Mouse (Mus musculus): Measurements from ENCODE around the gene Faah. TPM values are rescaled to one million over a fixed set of nuclear protein-coding genes. Genes with fewer than 3 reads are reported as not detected.

Faah gene
- polyA plus RNA-seq (2015; fragmentation: Nextera tagmentation; extraction: Ambion mirVana): 20.8 and 23.0 TPM in 2 replicates

GRCm38 (mm10) chr4:116017902-116018746 is at the start of gene Faah:
TSS of gene Faah (minus strand) at chr4:116017926.

GRCm38 (mm10) chr4:116053399-116053961 is 35.8 kb upstream of the Faah start, which contains the start of gene Nsun4:
TSS of gene Nsun4 (minus strand) at chr4:116053876.

GRCm38 (mm10) chr4:115939295-115940102 is 78.2 kb downstream of the Faah start, which contains the start of gene Dmbx1:
TSS of gene Dmbx1 (minus strand) at chr4:115939926.

Other genes starting within 250 kb of the Faah start
- 0.19 and 0.70 TPM in 2 replicates for gene Tex38, start 236.9 kb downstream of the Faah start, polyA plus RNA-seq (2015; fragmentation: Nextera tagmentation; extraction: Ambion mirVana)
- gene Atpaf1, start 233.1 kb downstream of the Faah start, polyA plus RNA-seq (2015; fragmentation: Nextera tagmentation; extraction: Ambion mirVana): 45.7 and 52.1 TPM in 2 replicates
- 4.8 and 7.3 TPM in 2 replicates for gene Mob3c, start 189.8 kb downstream of the Faah start, polyA plus RNA-seq (2015; fragmentation: Nextera tagmentation; extraction: Ambion mirVana)
- 24.3 and 25.2 TPM in 2 replicates for gene Mknk1, start 178.7 kb downstream of the Faah start, polyA plus RNA-seq (2015; fragmentation: Nextera tagmentation; extraction: Ambion mirVana)
- 0.36 and 0.41 TPM in 2 replicates for gene Kncn, start 133.5 kb downstream of the Faah start, polyA plus RNA-seq (2015; fragmentation: Nextera tagmentation; extraction: Ambion mirVana)
- 0.89 and 1.5 TPM in 2 replicates for gene 6430628N08Rik, start 127.3 kb downstream of the Faah start, polyA plus RNA-seq (2015; fragmentation: Nextera tagmentation; extraction: Ambion mirVana)
- gene Dmbx1, start 78.0 kb downstream of the Faah start, polyA plus RNA-seq (2015; fragmentation: Nextera tagmentation; extraction: Ambion mirVana): 0.65 and 0.90 TPM in 2 replicates
- gene Nsun4, start 36.0 kb upstream of the Faah start, polyA plus RNA-seq (2015; fragmentation: Nextera tagmentation; extraction: Ambion mirVana): 10.6 TPM in 2 replicates
- gene Uqcrh, start 57.1 kb upstream of the Faah start, polyA plus RNA-seq (2015; fragmentation: Nextera tagmentation; extraction: Ambion mirVana): 626 and 669 TPM in 2 replicates
- gene Lrrc41, start 57.3 kb upstream of the Faah start, polyA plus RNA-seq (2015; fragmentation: Nextera tagmentation; extraction: Ambion mirVana): 59.8 and 62.6 TPM in 2 replicates
- 3.0 and 3.4 TPM in 2 replicates for gene Rad54l, start 105.8 kb upstream of the Faah start, polyA plus RNA-seq (2015; fragmentation: Nextera tagmentation; extraction: Ambion mirVana)
- gene Pomgnt1, start 105.9 kb upstream of the Faah start, polyA plus RNA-seq (2015; fragmentation: Nextera tagmentation; extraction: Ambion mirVana): 63.2 and 71.4 TPM in 2 replicates
- gene Lurap1, start 133.4 kb upstream of the Faah start, polyA plus RNA-seq (2015; fragmentation: Nextera tagmentation; extraction: Ambion mirVana): 5.2 and 6.1 TPM in 2 replicates
- gene Tspan1, start 149.7 kb upstream of the Faah start, polyA plus RNA-seq (2015; fragmentation: Nextera tagmentation; extraction: Ambion mirVana): 0.43 TPM in 1 of 2 replicates, not detected in the other
- gene 1700042G07Rik, start 155.4 kb upstream of the Faah start, polyA plus RNA-seq (2015; fragmentation: Nextera tagmentation; extraction: Ambion mirVana): not detected in 2 replicates
- not detected in 2 replicates for gene Gm49337, start 155.5 kb upstream of the Faah start, polyA plus RNA-seq (2015; fragmentation: Nextera tagmentation; extraction: Ambion mirVana)
- gene Pik3r3, start 203.7 kb upstream of the Faah start, polyA plus RNA-seq (2015; fragmentation: Nextera tagmentation; extraction: Ambion mirVana): 27.4 and 29.7 TPM in 2 replicates